Mouse (Mus musculus): ENCODE measurements around the gene Sap30l.
"Not testable (repeated sequence)": the region's sequence is repeated elsewhere in the genome, so short reads cannot be mapped to it uniquely, and the experiment has no call there.

Gene Sap30l

GRCm38 (mm10) chr11:57800266-57800951 is 1.0 kb upstream of the Sap30l start:
- no peak for DNase-seq (ENCODE audit: low read depth, low spot score)

DNA sequence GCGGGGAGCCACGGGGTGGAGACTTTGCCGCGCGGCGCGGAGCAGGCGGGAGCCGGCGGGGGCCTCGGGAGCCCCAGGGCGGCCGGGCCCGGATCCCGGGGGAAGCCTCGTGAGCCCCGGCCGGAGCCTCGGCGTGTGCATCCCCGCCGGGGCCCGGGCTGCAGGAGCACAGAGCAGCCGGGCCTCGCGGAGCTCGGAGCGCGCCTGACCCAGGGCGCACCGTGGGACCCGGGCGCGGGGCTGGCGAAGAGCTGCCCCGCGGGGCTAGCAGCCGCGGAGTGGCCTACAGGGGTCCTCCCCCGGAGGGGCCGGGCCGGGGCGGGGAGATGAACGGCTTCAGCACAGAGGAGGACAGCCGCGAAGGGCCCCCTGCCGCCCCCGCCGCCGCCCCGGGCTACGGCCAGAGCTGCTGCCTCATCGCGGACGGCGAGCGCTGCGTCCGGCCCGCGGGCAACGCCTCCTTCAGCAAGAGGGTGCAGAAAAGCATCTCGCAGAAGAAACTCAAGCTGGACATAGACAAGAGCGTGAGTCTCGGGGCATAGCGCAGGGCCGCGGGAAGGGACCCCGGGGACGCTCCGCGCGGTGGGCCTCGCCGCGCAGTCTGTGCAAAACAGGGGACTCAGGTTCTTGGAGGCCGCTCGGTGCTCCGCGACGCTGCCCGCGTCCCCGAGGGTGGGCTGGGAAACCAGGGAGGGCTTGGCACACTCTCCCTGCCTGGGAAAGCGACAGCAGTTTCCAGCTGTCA is 501 bp downstream of the Sap30l start:
- DNase-seq (ENCODE audit: low read depth, low spot score) = no peak

DNA sequence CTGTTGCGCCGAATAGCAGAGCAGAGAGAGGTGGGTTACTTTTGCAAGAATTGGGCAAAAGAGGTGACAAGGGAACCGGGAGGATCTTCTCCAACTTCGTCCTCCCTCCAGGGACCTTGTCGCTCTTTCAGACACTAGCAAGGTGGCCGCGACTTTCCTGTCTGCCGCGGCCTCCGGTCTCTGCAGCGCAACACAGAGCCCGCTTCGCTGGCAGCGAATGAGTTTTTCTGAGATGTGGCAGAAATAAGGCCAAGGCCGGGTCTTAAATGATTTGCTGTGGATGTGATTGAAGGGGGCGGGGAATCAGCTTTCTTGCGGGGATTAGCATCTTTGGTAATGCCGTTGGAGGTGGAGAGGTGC is 1.1 kb downstream of the Sap30l start:
- DNase-seq (ENCODE audit: low read depth, low spot score) = no peak

DNA sequence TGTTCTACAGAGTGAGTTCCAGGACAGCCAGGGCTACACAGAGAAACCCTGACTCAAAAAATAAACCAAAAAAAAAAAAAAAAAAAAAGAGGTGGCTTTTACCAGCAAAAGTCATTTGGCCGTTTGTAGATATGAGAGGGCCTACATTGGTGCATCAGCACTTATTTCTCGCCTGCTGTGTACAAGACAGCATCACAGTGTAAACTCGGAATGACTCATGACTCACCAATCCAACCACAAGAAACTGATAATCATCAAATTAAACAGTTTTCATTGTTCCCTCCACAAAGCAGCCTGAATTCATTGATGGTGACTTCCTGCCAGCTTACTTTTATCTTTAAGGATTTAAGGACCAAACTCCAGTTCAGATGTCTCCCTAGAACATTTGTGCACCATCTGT is 3.6 kb downstream of the Sap30l start:
- DNase-seq (ENCODE audit: low read depth, low spot score) = no peak

- DNase-seq (ENCODE audit: low read depth, low spot score) = no peak
These were observed 7.7 kb downstream of the Sap30l start for GRCm38 (mm10) chr11:57809017-57809731.

DNA sequence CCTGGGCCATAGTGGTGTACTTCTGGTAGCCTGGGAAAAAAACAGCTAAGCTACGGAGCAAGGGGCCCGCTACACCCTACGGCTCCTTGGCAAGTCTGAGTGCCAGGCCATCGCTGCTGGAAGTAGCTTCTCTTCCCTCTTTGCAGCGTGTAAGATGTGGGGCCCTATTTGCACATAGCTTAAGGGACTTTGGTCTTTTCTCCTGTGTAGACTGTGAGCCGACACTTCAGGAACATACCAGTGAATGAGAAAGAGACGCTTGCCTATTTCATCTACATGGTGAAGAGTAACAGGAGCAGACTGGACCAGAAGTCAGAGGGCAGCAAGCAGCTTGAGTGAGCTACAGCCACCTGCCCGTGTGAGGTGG is 8.3 kb downstream of the Sap30l start:
- no peak for DNase-seq (ENCODE audit: low read depth, low spot score)

DNA sequence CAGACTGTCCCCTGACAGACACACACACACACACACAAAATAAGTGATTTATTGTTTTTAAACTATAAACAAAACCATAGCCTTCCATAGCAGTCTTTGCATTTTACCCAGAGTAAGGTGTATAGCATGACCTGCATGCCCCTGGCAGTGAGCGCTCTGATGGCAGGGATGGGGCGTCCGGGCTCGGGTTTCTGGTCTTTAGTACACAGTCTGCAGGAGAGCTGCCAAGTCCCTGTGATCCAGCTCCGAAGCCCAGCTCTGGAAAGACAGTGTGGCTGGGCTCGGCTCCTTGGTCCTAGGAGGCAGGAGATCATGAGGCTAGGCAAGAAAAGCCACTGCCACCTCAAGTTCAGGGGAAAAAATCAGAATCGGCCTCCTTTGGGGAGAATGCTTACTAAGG is 9.6 kb downstream of the Sap30l start:
- DNase-seq (ENCODE audit: low read depth, low spot score) = no peak

- no peak for DNase-seq (ENCODE audit: low read depth, low spot score)
These were observed 10.8 kb downstream of the Sap30l start for GRCm38 (mm10) chr11:57812212-57812611.

- no peak for DNase-seq (ENCODE audit: low read depth, low spot score)
These were observed 12.2 kb downstream of the Sap30l start for GRCm38 (mm10) chr11:57813641-57814040.

- no peak for DNase-seq (ENCODE audit: low read depth, low spot score)
These were observed 16.8 kb downstream of the Sap30l start for GRCm38 (mm10) chr11:57818189-57818588.

- peak; percentile 60 for DNase-seq (ENCODE audit: low read depth, low spot score)
These were observed 18.7 kb downstream of the Sap30l start for GRCm38 (mm10) chr11:57819999-57820581.

DNA sequence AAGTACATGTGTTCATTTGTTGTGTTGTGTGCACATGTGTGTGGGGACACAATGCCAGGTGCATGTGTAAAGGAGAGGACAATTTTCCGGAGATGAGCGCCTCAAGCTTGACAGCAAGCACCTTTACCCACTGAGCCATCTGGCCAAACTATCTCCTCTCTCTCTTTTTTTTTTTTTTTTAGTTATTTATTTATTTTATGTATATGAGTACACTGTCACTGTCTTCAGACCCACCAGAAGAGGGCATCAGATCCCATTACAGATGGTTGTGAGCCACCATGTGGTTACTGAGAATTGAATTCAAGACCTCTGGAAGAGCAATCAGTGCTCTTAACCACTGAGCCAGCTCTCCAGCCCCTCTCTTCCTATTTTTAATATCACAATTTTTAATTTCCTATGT is 21.7 kb downstream of the Sap30l start:
- not testable (repeated sequence) for DNase-seq (ENCODE audit: low read depth, low spot score)

DNA sequence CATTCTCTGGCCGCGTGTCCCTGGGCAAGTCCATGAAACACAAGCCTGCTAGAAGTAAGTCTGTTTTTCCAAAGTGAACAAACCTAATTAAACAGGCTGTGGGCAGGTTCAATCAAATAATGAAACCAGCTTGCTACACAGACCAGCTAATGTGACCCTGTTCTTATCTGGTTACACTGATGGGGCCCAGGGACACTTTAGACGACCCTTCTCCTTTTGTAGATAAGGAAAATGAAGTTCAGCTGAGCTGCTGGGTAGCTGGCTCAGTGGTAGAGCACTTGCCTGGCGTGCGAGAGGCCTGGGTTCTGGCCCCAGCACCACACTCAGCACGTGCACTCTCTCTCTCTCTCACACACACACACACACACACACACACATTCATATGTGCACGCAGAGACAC is 22.3 kb downstream of the Sap30l start:
- no peak for DNase-seq (ENCODE audit: low read depth, low spot score)

DNA sequence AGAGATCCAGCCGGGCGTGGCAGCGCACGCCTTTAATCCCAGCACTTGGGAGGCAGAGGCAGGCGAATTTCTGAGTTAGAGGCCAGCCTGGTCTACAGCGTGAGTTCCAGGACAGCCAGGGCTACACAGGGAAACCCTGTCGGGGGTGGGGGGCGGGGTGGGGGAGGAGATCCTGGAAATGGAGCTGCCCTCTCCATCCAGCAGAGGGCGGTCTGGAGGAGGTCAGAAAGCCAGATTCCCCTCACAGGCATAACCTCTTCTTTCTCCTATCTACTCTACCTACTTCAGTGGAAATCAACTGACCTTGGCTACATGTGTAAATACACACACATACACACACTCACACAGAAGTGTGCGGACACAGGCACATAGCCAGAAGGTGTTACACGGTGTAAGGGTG is 23.8 kb downstream of the Sap30l start:
- DNase-seq (ENCODE audit: low read depth, low spot score) = not testable (repeated sequence)

DNA sequence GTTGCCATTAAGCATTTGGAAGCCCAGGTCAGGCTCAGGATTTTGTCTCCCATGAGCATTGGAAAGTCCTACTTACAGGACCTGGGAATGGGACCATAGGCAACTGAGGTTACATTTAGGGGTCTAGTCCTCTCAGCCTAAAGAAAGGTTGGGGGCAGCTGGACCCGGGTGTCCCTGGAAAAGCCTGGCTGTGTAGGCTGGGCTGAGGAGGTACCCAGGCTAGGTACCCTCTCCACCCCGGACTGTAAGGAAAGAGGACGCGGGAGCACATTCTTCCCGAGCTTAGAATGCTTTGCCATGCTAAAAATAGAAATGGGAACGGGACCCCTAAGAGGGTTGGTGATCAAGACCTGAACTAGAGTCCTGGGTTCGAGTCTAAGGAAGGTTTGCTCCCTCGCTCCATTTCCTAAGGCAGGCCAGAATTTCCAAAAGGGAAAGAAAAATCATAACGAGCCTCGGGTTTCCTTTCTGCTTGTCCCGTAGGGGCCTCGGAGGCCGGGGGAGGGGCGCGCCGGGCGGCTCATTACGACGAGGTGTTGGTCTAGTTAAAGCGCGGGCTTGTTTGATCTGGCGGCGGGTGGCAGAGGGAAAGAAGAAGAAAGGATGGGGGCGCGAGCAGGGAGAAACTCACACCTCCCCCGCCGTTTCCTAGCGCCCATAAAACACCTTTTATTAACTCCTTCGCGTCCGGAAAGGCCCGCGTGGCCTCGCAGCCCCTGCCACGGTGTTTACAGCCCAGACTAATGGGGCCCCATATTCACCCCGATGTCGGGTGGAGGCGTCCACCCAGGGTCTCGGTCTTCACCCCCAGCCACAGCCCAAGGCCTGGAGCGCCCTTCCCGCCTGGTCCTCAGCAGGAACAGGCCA is 25.8 kb downstream of the Sap30l start:
- no peak for DNase-seq (ENCODE audit: low read depth, low spot score)

GRCm38 (mm10) chr11:57827915-57828545 is 26.6 kb downstream of the Sap30l start:
- DNase-seq (ENCODE audit: low read depth, low spot score) = no peak

DNA sequence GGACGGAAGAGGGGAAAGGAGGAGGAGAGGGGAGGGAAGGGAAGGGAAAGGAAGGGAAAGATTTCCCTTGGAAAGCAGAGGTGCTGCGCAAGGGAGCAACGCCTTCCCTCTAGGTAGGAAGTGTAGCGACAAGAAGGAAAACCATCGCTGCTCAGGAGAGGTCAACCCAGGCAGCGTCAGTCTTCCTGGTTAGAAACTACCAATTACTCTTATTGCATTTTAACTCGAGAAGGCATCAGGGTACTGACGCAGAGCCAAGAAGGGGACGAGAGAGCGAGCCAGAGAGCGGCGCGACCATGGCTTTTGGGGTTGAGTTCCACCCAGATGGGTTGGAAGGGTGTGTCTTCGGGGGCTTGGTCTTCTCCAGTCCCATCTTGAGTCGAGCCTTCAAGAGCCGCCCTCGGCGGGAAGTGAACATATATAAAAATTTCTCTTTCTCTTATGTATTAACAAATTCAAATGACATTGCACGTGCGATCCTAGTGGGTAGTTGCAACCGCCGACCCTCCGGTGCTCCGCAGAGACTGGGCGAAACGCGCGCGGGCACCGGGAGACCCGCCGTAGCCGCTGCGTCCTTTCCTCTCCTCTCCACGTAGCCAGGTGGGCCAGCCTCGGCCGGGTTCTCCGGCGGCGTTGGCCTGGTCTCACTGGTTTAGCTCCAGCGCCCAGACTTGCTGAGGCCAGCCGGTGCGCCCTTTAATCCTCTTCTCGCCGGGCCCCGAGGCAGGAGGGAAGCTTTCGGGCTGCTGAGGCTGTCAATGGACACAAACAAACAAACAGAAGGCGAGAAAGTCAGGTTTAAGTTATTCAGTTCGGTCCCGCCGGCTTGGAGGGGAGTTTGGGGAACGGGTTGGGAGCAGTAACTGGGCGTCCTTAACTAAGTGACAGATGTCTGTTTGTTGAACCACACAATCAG is 27.8 kb downstream of the Sap30l start:
- DNase-seq (ENCODE audit: low read depth, low spot score) = peak; percentile 35

DNA sequence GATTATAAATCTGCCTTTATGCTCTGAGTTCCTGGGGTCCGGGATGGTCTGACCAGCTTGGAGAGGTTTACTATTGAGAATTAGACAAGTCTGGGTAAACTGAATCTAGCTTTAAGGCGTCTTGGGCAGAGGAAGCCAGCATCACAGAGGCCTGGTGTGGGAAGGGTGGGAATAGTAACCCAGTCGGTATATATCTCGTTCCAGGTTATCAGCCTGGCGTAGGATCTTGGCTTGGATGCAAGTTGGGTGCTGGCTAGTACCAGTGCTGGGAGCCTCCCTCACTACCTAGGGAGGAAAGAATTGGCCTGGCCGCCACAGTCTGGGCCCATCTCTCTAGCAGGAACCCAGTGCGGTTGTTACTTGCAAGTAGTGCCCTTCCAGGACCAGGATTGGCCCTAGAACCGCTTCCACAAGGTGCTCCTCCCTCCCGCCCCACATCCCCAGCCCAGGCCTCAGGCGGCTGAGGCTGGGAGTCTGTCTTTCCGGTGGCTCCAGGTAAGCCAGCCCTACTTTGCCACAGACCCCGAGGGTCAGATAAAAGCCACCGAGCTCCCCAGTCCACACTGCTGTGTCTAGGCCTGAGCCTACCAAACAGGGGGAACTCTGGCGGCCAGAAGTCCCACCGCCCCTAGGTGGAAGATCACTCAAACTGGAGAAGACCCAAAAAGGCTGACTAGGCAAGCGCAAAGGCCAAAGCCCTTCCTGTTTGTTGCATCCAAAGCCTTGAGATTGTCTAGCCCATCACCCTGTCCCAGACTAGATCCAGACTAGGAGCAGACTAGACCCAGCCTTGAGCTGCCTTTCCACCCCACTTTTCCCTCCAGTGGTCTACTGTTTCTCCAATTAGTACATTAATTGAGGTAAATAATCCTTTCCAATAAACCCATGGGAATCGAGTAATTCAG is 28.7 kb downstream of the Sap30l start:
- DNase-seq (ENCODE audit: low read depth, low spot score) = no peak

- DNase-seq (ENCODE audit: low read depth, low spot score) = no peak
These were observed 29.9 kb downstream of the Sap30l start for GRCm38 (mm10) chr11:57831281-57831781.

Data from retina, postnatal 7 days (tissue).